Mouse (Mus musculus): ENCODE measurements around the gene Psip1.
"Not testable (repeated sequence)": the region's sequence is repeated elsewhere in the genome, so short reads cannot be mapped to it uniquely, and the experiment has no call there.

The Psip1 gene

DNA sequence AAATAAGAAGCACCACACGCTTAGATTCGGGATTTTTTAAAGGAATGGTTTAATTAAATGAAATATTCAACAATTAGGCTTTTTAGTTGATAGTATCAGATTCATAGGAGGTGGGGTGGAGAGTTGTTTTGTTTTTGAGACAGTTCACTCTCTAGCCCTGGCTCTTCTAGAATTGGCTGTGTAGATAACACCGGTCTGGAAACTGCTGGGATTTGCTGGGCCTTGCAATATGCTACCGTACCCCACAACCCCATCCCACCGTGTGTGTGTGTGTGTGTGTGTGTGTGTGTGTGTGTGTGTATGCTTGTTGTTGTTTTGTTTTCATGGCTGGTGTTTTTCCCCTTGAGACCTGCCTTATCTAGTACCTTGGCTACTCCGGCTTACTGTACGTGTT is 14.8 kb upstream of the Psip1 start:
- no peak for DNase-seq (ENCODE audit: low read depth, low spot score)

DNA sequence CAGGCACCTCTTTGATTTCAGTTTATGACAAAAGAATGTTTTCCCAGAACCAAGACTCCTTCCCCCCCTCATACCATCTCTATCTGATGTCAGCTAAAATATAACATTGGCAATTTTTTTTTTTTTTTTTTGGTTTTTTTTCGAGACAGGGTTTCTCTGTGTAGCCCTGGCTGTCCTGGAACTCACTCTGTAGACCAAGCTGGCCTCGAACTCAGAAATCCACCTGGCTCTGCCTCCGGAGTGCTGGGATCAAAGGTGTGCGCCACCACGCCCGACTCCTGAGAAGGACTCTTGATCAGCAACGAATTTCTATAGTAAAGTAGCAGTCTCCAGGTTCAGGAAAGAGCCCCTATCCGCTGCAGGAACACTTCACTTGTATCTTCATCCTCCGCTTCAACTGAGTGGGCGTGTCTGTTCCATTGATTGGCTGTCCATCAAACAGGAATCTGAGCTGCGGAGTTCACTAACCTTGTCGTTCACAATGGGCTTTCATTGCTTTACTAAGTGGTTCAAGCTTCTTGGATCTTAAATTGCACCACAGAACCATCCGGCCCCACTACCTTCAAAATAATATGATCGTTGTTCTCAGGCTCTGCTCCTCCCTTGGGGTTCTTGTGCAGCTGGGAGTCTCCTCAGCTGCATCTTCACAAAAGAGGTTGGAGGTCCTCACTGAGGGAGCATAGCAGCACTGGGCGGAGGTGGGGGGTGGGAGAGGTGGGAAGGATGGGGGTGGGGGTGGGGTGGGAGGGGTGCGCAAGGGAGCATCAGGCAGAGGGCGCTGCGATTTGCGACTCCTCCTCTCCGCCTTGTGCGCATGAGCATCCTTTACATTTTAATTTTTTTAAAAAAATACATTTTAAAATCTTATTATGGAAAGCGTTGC is 14.1 kb upstream of the Psip1 start:
- DNase-seq (ENCODE audit: low read depth, low spot score) = peak; percentile 68

DNA sequence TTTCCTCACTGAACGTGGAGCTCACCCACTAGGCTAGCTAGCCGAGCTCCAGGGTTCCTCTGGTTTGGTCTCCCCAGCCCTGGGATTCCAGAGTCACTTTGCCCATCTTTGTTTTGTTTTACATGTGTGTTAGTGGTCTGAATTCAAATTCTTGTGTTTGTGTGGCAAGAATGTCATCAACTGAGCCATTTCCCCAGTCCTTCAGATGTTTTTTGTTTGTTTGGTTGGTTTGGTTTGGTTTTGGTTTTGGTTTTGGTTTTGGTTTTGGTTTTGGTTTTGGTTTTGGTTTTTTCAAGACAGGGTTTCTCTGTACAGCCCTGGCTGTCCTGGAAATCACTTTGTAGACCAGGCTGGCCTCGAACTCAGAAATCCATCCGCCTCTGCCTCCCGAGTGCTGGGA is 10.8 kb upstream of the Psip1 start:
- not testable (repeated sequence) for DNase-seq (ENCODE audit: low read depth, low spot score)

DNA sequence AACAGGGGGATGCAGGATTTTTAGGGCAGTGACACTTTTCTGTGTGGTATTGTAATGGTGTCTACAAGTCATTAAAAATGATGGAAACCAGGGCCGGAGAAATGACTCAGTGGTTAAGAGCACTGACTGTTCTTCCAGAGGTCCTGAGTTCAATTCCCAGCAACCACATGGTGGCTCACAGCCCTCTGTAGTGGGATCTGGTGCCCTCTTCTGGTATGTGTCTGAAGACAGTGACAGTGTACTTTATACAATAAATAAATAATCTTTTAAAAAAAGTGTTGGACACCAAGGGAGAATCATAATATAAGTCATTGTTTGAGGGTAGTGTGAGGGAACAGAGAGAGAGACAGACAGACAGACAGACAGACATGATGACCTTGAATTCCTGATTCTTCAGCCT is 6.9 kb upstream of the Psip1 start:
- no peak for DNase-seq (ENCODE audit: low read depth, low spot score)

DNA sequence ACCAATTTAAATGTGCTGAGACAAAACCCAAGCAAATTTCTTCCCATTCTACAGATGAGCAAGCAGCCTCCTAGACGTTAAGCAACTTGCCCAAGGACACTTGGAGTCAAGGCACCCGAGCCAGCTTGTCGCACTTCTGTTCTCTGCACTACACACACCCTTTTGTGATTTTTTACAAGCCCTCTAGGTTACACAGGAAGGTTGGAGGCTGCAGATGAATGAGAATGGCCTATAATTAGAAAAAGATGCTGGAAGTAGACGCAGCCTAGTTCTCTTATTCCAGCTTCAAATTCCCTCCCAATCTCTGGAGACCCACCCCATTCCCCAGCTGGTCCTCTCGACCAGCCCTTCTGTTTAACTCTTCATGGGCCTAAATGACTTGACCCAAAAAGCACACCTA is 2.9 kb upstream of the Psip1 start:
- DNase-seq (ENCODE audit: low read depth, low spot score) = no peak

DNA sequence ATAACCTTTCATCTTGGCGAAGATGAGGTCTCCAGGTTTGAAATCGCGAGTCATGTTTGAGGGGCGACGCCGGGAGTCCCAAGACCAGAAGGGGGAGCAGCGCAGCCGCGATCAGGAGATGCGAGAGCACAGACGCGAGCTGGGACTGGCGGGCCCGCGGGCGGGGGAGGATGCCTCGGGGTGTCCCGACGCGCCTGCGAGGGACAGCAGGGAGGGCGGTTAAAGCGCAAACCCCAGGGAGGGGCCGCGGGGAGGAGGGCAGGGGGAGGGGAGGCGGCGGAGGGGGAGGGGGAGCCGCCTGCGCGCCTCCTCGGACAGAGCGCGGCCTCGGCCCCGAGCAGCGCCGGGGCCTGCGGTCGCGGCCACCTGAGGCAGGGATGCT is 533 bp downstream of the Psip1 start:
- DNase-seq (ENCODE audit: low read depth, low spot score) = peak; percentile 96

DNA sequence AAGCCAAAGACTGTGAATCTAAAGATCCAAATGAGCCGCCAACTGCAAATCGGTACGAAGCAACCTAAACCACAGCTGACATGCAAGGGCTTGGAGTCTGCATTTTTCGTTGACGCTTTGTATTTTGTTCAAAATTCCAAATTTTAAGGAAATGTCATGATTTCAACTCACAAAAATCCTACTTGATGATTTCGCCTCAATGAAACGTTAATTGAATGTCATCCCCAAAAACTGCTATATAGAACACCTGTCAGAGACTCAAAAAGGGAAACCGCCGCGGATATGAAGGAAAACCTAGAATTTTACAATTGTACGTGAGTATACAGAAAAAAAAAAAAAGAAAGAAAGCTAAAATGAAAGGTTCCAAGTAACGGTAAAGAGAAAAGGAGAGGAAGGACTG is 1.0 kb downstream of the Psip1 start:
- DNase-seq (ENCODE audit: low read depth, low spot score) = no peak

DNA sequence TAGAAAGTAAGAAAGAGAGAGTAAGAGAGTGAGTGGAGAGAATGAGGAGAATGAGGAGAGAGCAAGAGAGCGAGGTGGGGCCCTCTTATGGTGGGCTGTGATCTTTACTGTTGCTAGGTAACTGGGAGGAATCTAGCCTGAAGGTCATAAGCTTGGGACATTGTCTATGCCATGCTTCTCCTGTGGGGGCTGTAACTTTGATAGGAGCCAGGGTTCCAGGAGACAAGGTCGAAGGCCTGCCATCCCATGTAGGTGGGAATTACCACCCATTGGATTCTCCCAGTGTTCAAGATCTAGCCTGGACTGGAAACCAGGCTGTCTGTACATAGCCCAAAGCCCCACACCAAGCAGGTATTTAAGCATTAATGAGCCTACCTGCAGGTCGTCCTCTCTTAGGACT is 18.1 kb downstream of the Psip1 start:
- DNase-seq (ENCODE audit: low read depth, low spot score) = no peak

DNA sequence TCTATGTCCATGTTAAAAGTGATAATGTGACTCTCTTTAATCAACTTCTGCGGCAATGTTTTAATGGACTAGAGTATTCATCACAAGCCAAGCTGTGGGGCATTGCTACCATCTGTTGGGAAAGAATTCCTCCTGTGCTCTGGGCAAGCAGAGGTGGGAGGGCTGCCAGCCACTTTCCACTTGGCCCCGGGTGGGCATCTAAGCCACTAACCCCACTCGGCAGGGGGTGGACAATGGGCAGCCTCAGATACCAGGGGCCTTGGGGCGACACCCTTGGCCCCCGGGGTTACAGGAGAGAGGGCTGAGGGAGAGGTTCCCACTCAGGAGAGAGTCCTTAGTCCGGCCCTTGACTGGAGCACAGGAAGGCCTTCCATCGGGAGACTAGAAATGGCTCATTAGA is 18.6 kb downstream of the Psip1 start:
- peak; percentile 92 for DNase-seq (ENCODE audit: low read depth, low spot score)

DNA sequence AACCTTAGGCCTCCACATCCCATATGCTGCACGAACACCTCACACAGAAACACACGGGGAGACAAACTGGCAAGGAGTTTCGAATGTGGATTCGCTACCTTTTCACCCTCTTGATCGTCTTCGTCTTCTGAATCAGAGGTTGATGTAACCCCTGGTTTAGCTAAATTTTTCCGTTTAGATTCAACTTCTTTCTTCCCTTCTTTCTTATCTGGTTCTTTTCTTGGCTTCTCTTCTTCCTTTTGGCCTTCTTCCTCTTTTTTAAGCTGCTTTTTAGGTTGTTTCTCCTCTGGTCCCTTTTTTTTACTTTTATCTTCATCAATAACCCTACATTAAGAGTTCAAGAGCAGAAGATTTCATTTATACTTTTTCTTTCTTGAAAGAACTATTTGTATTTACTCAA is 21.4 kb downstream of the Psip1 start:
- no peak for DNase-seq (ENCODE audit: low read depth, low spot score)

DNA sequence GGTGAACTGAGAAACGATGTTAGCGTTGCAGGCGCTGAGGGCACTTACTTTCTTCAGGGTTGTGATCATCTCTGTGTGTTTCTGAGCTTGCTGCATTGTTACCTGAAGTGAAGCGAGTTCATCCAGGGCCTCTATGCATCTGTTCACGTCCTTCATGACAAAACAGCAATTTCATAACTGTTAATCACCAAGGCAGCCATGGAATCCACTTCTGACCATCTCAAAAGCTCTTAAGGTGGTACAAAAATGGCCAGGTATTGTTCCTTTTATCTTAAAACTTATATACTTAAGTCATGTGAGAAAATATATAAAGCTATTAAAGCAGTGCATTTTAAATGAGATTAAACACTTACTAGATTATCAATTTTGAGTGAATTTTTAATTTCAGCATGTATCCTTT is 26.2 kb downstream of the Psip1 start:
- DNase-seq (ENCODE audit: low read depth, low spot score) = no peak

DNA sequence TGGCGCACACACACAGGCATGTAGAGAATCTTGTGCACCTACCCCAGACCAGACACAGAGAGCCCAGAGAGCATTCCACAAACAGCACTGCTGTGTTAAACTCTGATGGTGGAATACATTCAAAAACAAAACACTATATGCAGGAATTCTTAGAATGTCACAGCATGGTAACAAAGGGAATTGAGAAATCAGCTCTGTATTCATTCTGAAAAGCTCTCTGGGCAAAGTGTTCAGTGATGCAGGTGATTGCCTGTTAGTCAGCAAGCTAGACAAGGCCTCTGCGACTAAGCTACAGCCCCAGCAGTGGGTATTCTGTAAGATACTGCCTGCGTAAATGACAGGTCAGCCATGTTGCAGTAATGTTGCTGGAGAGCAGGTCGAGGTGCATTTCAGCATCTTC is 35.5 kb downstream of the Psip1 start:
- DNase-seq (ENCODE audit: low read depth, low spot score) = no peak

DNA sequence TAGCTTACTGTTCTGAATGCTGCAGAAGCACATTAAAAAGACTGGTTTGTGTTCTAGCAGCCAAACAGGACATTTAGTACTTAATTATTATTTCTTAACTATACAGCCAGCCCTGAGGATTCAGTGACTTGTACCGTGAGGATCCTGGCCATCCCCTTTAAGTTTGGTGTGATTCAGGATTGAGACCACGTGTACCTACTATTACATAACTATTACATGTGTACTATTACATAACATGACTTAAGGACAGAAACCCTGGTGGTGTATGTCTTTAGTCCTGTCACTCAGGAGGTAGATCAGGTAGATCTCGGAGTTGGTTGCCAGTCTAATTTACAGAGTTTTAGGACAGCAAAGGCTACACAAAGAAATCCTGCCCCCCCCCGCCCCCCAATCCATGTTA is 45.2 kb downstream of the Psip1 start:
- peak; percentile 39 for DNase-seq (ENCODE audit: low read depth, low spot score)

DNA sequence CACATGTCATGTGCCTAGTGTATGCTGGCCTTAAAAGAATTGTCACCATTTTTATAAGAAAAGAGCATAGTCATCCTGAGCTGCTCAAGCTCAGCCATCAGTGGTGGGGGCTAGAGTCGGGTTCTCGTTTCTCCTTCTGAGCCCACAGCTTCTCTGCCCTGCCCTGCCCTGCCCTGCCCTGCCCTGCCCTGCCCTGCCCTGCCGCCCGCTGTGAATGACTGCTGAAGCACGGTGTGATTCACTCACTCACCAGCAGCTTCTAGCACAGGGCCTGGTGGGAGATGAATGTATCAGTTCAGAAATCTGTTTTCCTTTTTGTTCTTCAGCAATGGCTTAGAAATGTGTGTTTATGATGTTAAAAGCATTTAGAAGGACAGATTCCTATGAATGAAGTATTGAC is 47.2 kb downstream of the Psip1 start:
- peak; percentile 23 for DNase-seq (ENCODE audit: low read depth, low spot score)

DNA sequence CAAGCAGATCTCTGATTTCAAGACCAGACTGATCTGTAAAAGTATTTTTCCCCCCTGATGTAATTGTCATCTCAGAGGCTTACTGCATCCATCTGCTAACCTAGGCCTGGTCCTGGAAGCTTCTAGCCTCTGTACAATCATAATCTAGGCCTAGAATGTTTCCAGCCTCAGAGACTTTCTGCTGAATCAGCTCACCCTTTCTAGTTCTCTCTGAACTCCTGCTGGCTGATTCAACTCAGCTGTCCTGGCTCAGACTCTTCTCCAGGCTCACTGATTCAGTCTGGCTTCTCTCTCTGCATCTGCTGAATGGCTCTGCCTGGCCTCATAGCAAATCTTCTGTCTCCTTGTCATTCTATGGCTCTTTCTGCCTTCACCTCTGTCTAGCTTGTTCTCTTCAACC is 48.1 kb downstream of the Psip1 start:
- DNase-seq (ENCODE audit: low read depth, low spot score) = peak; percentile 62

DNA sequence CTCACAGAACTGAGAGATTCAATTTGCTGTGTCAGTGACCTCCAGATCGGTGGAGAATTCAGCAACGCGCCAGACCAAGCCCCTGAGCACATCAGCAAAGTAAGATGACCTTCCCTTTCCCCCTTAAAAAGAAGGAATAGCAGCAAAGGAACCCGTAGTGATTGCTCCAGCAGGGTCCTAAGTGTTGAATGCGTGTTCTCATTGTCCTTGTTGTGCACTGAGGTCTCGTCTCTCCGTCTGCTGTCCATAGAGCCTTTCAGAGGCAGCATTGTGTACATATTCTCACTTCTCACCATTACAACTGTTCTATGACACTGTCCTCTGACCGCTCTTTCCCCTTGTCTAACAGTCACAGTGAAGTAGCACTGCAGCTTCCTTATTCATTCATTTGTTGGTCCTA is 49.9 kb downstream of the Psip1 start:
- DNase-seq (ENCODE audit: low read depth, low spot score) = no peak

DNA sequence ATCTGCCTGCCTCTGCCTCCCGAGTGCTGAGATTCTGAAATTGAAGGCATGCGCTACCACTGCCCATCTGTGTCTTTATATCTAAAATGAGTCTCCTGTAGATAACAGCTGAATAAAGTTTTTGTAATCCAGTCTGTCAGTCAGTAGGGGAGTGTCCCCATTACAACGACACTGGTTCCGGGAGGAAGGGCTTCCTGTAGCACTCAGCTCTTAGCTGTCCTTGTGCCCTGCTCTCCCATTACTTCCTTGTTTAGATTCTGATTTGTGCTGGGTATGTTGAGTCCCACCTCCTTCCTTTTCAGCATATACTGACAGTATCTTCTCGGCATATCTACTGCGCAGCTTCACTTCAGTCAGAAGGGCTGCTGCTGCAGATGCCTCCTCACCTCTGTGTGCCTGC is 53.4 kb downstream of the Psip1 start:
- no peak for DNase-seq (ENCODE audit: low read depth, low spot score)

DNA sequence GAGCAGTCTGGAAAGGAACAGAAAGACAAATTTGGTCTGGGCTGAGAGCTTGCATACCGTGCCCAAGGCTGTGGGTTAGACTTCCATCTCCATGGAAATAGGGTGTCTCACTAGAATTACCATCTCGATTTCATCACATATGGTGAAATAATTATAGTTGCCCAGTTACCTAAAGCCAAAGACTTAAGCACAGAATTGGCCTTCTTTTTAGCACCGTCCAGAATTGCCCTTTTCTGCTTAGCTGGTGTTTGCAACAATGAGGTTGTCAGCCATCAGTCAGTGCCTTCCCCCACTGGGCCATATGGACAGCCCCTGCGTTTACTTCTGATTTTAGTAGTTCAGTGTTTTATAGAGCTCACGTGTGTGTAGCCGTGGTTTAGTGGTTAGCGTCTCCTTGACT is 54.3 kb downstream of the Psip1 start:
- DNase-seq (ENCODE audit: low read depth, low spot score) = peak; percentile 61

DNA sequence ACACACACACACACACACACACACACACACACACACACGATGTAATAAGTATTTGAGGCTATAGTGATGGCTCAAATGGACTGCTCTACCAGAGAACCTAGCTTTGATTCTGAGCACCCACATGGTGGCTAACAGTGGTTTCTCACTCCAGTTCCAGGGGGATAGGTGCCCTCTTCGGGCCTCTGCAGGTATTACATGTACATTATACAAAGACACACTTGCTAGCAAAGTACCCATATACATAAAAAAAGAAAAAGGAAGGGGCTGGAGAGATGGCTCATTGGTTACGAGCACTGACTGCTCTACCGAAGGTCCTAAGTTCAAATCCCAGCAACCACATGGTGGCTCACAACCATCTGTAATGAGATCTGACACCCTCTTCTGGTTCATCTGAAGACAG is 57.4 kb downstream of the Psip1 start:
- no peak for DNase-seq (ENCODE audit: low read depth, low spot score)

DNA sequence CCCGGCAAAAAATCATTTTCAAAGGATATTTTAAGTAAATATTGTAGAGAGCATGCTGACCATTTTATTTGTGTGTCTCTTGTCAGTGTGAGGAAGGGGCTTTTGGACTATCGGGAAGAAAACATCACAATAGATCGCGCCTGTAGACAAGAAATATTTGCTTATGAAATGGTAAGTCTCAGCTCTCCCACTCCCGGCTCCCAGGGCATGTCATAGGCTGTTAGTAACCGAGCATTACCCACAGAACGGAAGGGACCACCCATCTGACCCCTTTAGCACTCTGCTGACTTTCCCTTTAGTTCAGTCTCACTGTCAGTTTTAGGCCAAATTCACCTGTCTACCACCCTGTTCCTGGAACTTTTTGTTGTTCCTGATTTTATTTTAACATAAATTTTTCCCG is 58.6 kb downstream of the Psip1 start:
- DNase-seq (ENCODE audit: low read depth, low spot score) = no peak

DNA sequence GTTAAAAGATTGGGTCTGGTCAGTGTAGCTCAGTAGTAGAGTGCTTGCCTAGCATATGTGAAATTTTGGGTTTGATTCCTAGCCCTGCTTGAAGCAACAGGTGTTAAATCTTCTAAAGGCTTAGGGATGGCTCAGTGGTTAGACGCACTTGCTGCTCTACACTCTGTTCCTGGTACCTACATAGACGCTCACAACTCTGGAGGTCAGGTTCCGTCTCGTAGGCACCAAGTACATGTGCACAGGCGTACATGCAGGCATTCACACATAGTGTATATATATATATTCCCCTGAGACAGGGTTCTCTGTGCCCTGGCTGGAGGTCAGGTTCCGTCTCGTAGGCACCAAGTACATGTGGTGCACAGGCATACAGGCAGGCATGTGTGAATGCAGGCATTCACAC is 59.1 kb downstream of the Psip1 start:
- DNase-seq (ENCODE audit: low read depth, low spot score) = no peak

DNA sequence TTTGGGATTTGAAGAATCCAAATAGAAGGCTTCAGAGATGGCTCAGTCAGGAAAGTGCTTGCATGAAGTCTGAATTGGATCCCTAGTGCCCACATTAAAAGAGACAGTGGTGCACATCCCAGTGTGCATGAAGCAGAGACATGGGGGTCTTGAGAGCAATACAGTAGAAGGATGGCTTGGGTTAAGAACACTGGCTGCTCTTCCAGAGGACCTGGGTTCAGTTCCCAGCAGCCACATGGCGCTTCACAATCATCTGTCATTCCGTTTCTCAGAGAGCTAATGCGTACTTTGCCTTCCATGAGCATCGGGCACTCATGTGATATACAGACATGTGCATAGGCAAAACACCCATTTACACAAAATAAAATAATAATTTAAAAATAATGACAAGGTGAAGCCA is 61.1 kb downstream of the Psip1 start:
- DNase-seq (ENCODE audit: low read depth, low spot score) = no peak

DNA sequence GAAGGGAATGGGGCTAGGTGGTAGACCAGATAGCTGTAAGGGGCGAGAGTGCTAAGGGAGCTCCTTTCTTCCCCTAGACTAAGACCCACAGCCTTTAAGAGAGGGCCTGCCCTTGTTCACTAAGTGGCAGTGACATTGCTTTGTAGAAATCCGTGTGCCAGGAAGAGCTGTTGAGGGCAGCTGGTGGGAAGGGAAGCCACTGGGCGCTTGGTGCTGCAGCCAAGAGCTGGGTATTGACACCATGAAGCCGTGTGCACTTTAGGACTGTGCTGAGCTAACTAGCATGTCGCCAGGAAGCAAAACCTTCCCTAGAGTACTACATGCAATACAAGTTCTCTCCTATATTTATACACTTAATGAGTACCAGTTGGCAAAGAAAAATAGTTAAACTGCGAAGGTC is 62.6 kb downstream of the Psip1 start:
- peak; percentile 76 for DNase-seq (ENCODE audit: low read depth, low spot score)

DNA sequence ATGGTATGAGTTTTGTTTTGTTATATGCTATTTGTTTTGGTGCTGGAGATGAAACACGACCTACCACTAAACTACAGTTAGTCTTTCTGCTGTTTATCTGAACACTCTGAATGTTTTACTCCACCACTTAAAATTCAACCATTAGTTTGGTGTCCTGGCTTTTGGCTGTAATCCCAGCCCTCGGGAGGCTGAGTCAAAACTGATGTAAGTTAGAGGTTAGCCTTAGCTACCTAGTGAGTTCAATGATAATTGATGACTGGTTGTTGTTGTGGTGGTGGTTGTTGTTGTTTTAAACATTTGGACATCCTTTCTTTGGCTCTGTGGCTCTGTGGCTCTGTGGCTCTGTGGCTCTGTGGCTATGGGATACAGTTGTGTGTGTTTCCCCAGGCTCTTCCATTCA is 67.5 kb downstream of the Psip1 start:
- DNase-seq (ENCODE audit: low read depth, low spot score) = no peak

Data from brain, adult 2 months (tissue).